Mouse (Mus musculus) right cerebral cortex, postnatal 36 days (tissue): ENCODE data around the gene Abhd15.

Experiments
- DNase-seq, 2 experiments: peaks; one replicate each; pipeline ENCODE4 v3.0.0; 2022; ENCODE audit warnings: low spot score in 2 of 2, mixed read lengths in 1 of 2

Abhd15 gene

GRCm38 (mm10) chr11:77493512-77494343 is 21.2 kb upstream of the Abhd15 start, which contains the start of gene Git1:
TSS of gene Git1 (plus strand) at chr11:77493562.
- DNase-seq, result peak; percentile 60 to 72

- DNase-seq, result no peak
Measured at GRCm38 (mm10) chr11:77494344-77494676, 20.6 kb upstream of the Abhd15 start.

GRCm38 (mm10) chr11:77494782-77495181 is 20.1 kb upstream of the Abhd15 start:
- no peak for DNase-seq

- DNase-seq, result no peak
Measured at GRCm38 (mm10) chr11:77495507-77495906, 19.4 kb upstream of the Abhd15 start.

GRCm38 (mm10) chr11:77497341-77497756 is 17.6 kb upstream of the Abhd15 start:
- DNase-seq, result no peak

- DNase-seq, result no peak
Measured at GRCm38 (mm10) chr11:77497851-77498250, 17.1 kb upstream of the Abhd15 start.

GRCm38 (mm10) chr11:77498261-77499139 is 16.4 kb upstream of the Abhd15 start:
- DNase-seq, result no peak

- no peak for DNase-seq
Measured at GRCm38 (mm10) chr11:77499354-77499753, 15.6 kb upstream of the Abhd15 start.

GRCm38 (mm10) chr11:77500361-77501325 is 14.3 kb upstream of the Abhd15 start:
- no peak for DNase-seq

- DNase-seq, result peak in 1 of 2 experiments; percentile 65
Measured at GRCm38 (mm10) chr11:77501392-77501791, 13.5 kb upstream of the Abhd15 start.

- DNase-seq, result no peak
Measured at GRCm38 (mm10) chr11:77501971-77502370, 12.9 kb upstream of the Abhd15 start.

GRCm38 (mm10) chr11:77502481-77502880 is 12.4 kb upstream of the Abhd15 start:
- no peak for DNase-seq

- DNase-seq, result no peak
Measured at GRCm38 (mm10) chr11:77503511-77503910, 11.4 kb upstream of the Abhd15 start.

- DNase-seq, result no peak
Measured at GRCm38 (mm10) chr11:77504377-77504776, 10.5 kb upstream of the Abhd15 start.

GRCm38 (mm10) chr11:77505291-77505980 is 9.5 kb upstream of the Abhd15 start:
- DNase-seq, result no peak

GRCm38 (mm10) chr11:77506273-77506672 is 8.6 kb upstream of the Abhd15 start:
- no peak for DNase-seq

- DNase-seq, result no peak
Measured at GRCm38 (mm10) chr11:77506941-77507340, 8.0 kb upstream of the Abhd15 start.

- no peak for DNase-seq
Measured at GRCm38 (mm10) chr11:77507426-77507825, 7.5 kb upstream of the Abhd15 start.

- peak; percentile 75 to 79 for DNase-seq
Measured at GRCm38 (mm10) chr11:77508068-77509021, 6.6 kb upstream of the Abhd15 start.

GRCm38 (mm10) chr11:77511336-77511735 is 3.6 kb upstream of the Abhd15 start:
- no peak for DNase-seq
